In genomic region chr3:107631523-107631958, GRCm38 (mm10) we compare ENCODE assay signal across 8 mouse cellular contexts. TPM values are rescaled to one million over a fixed set of nuclear protein-coding genes. Genes with fewer than 3 reads are reported as not detected.
DNase-seq lines count a peak whose midpoint lies in the region; ATAC-seq and TF ChIP-seq lines count a peak whose summit lies in the region.

Gene Strip1 (minus strand): TSS chr3:107631694.

- under 1% methylated on average over 35 of the region's 35 CpGs for WGBS in bone marrow, adult 2 months
- under 1% methylated on average over 35 of the region's 35 CpGs for WGBS in embryonic facial prominence, embryonic 15.5 days
- under 1% methylated on average over 27 of the region's 35 CpGs for WGBS in limb, embryonic 14.5 days
- WGBS in midbrain, postnatal 0 days, result under 1% methylated on average over 35 of the region's 35 CpGs

- peak within 1 kb of the TSS; percentile 90 for H3K4me3 ChIP-seq in bone marrow, adult 2 months (replicated peaks; ENCODE audit: control insufficient read depth, low read depth, low read length)
- H3K4me3 ChIP-seq in embryonic facial prominence, embryonic 15.5 days (replicated peaks), result peak within 1 kb of the TSS; percentile 99
- peak within 1 kb of the TSS; percentile 99 for H3K4me3 ChIP-seq in limb, embryonic 14.5 days (replicated peaks; ENCODE audit: low read length)
- peak within 1 kb of the TSS; percentile 86 for H3K4me3 ChIP-seq in midbrain, postnatal 0 days (ENCODE audit: low read depth, low read length)

- peaks cover 15% of the 10 kb centered on the region; the same call in 1 of the 2 replicates for H3K36me3 ChIP-seq in embryonic facial prominence, embryonic 15.5 days
- peaks cover 30% of the 10 kb centered on the region for H3K36me3 ChIP-seq in limb, embryonic 14.5 days (ENCODE audit: control insufficient read depth, insufficient read depth, low read length)
- peaks cover 18% of the 10 kb centered on the region for H3K36me3 ChIP-seq in midbrain, postnatal 0 days (ENCODE audit: insufficient read depth, low read length)

- no peaks in the 10 kb centered on the region for H3K27me3 ChIP-seq in embryonic facial prominence, embryonic 15.5 days
- no peaks in the 10 kb centered on the region for H3K27me3 ChIP-seq in limb, embryonic 14.5 days (ENCODE audit: control insufficient read depth, insufficient read depth, low read length)
- H3K27me3 ChIP-seq in midbrain, postnatal 0 days (ENCODE audit: insufficient read depth, low read length), result no peaks in the 10 kb centered on the region

- peak; percentile 96 for DNase-seq in 416B (ENCODE audit: low read depth)
- peak; percentile 95 for DNase-seq in heart, adult 8-10 months (ENCODE audit: low spot score)
- DNase-seq in kidney, adult 9 months, result peak; percentile 97
- peak; percentile 97 for DNase-seq in limb, embryonic 14.5 days (ENCODE audit: low spot score)
- DNase-seq in midbrain, postnatal 0 days (ENCODE audit: low spot score), result peak; percentile 98
- DNase-seq in spleen, postnatal 14 days (ENCODE audit: low spot score in 2 of 2), result peak; percentile 76 to 84

- no peak for TF ChIP-seq CTCF in bone marrow, adult 2 months (IDR thresholded peaks at IDR 0.05; ENCODE audit: control insufficient read depth, insufficient read depth, low read length)
- TF ChIP-seq CTCF in midbrain, postnatal 0 days (IDR thresholded peaks at IDR 0.05), result no peak

- peak within 1 kb of the TSS; percentile 94 for H3K9ac ChIP-seq in embryonic facial prominence, embryonic 15.5 days
- H3K9ac ChIP-seq in limb, embryonic 14.5 days (ENCODE audit: low read depth, low read length, severe bottlenecking), result peak within 1 kb of the TSS; percentile 96
- H3K9ac ChIP-seq in midbrain, postnatal 0 days (replicated peaks; ENCODE audit: low read length, poor library complexity, severe bottlenecking), result peak within 1 kb of the TSS; percentile 91

- H3K9me3 ChIP-seq in embryonic facial prominence, embryonic 15.5 days (replicated peaks), result no peaks in the 10 kb centered on the region
- H3K9me3 ChIP-seq in limb, embryonic 14.5 days (ENCODE audit: control insufficient read depth, low read length), result no peaks in the 10 kb centered on the region
- no peaks in the 10 kb centered on the region for H3K9me3 ChIP-seq in midbrain, postnatal 0 days (ENCODE audit: low read length)

- peak within 1 kb of the TSS; percentile 93 for H3K27ac ChIP-seq in bone marrow, adult 2 months (ENCODE audit: control insufficient read depth, insufficient read depth, low read depth, low read length, poor library complexity)
- peak within 1 kb of the TSS; percentile 95 for H3K27ac ChIP-seq in embryonic facial prominence, embryonic 15.5 days (replicated peaks)
- H3K27ac ChIP-seq in limb, embryonic 14.5 days (replicated peaks; ENCODE audit: low read depth, low read length), result peak within 1 kb of the TSS; percentile 83
- H3K27ac ChIP-seq in midbrain, postnatal 0 days (ENCODE audit: low read depth, low read length), result peak within 1 kb of the TSS; percentile 98

- peak; percentile 74; the same call in 1 of the 2 replicates for TF ChIP-seq POLR2A in bone marrow, adult 2 months (IDR thresholded peaks at IDR 0.05; ENCODE audit: borderline replicate concordance, control insufficient read depth, low read depth, low read length)
- TF ChIP-seq POLR2A in limb, embryonic 14.5 days (IDR thresholded peaks at IDR 0.05; ENCODE audit: borderline replicate concordance, extremely low read depth, insufficient read depth, insufficient read length), result peak; percentile 82; the same call in 1 of the 2 replicates

- no peaks in the 10 kb centered on the region for H3K4me1 ChIP-seq in bone marrow, adult 2 months (ENCODE audit: control insufficient read depth, insufficient read depth, low read length)
- peaks cover 7% of the 10 kb centered on the region for H3K4me1 ChIP-seq in embryonic facial prominence, embryonic 15.5 days
- peaks cover 7% of the 10 kb centered on the region for H3K4me1 ChIP-seq in limb, embryonic 14.5 days (ENCODE audit: control insufficient read depth, insufficient read depth, low read length)
- H3K4me1 ChIP-seq in midbrain, postnatal 0 days (ENCODE audit: insufficient read depth, low read length), result peaks cover 7% of the 10 kb centered on the region

- ATAC-seq in embryonic facial prominence, embryonic 15.5 days (ENCODE audit: insufficient number of reproducible peaks, low FRiP score, low TSS enrichment, low read depth), result peak; percentile 96
- ATAC-seq in limb, embryonic 14.5 days (ENCODE audit: low FRiP score, low read depth), result peak; percentile 99
- peak; percentile 96 for ATAC-seq in midbrain, postnatal 0 days (ENCODE audit: low FRiP score)

- peak within 1 kb of the TSS; percentile 83 for H3K4me2 ChIP-seq in embryonic facial prominence, embryonic 15.5 days (replicated peaks)
- H3K4me2 ChIP-seq in limb, embryonic 14.5 days (replicated peaks; ENCODE audit: low read depth, low read length, severe bottlenecking), result peak within 1 kb of the TSS; percentile 68
- peak within 1 kb of the TSS; percentile 73 for H3K4me2 ChIP-seq in midbrain, postnatal 0 days (ENCODE audit: low read depth, low read length, poor library complexity, severe bottlenecking)

RNA-seq across cellular contexts. Expression of gene Strip1, which starts in this region (rescaled TPM):
- 13.0 and 36.0 TPM in 2 replicates for polyA plus RNA-seq in bone marrow, adult 2 months (2011; ENCODE audit: insufficient read depth, insufficient read length, low replicate concordance, missing spikeins)
- polyA plus RNA-seq in embryonic facial prominence, embryonic 15.5 days (2015; fragmentation: Nextera tagmentation; extraction: Ambion mirVana), result 52.4 and 55.8 TPM in 2 replicates
- total RNA-seq in heart, adult 8-10 months (2022), result 10 to 100 TPM; 17.4 to 22.6 (median 20.4) TPM
- polyA plus RNA-seq in limb, embryonic 14.5 days (2012; rRNA removed), result 74.1 and 78.5 TPM in 2 replicates
- polyA plus RNA-seq in limb, embryonic 14.5 days (2014; fragmentation: Nextera tagmentation; extraction: Ambion mirVana), result 59.7 and 71.9 TPM in 2 replicates
- total RNA-seq in midbrain, postnatal 0 days (2014; rRNA removed), result 131 and 142 TPM in 2 replicates
- 120 and 122 TPM in 2 replicates for polyA plus RNA-seq in midbrain, postnatal 0 days (2015; fragmentation: Nextera tagmentation; extraction: Ambion mirVana)

Comparison
In these comparisons a context has a peak if more than half of its experiments do, and no peak if none do; other contexts are left out.
1. Peak in every context shown above with its lines: DNase-seq, ATAC-seq, H3K4me3 ChIP-seq and H3K27ac ChIP-seq.